Mouse (Mus musculus) C2C12 (cell line): Measurements from ENCODE around the gene Olfr1388. TPM values are rescaled to one million over a fixed set of nuclear protein-coding genes. Genes with fewer than 3 reads are reported as not detected.
"Not testable (repeated sequence)": the region's sequence is repeated elsewhere in the genome, so short reads cannot be mapped to it uniquely, and the experiment has no call there.

Source experiments
- H3K27me3 ChIP-seq: one replicate; pipeline ENCODE4 v1.6.1; 2011; ENCODE audit not compliant: control insufficient read depth, insufficient read depth, insufficient read length
- H3K36me3 ChIP-seq: one replicate; pipeline ENCODE4 v1.6.1; 2011; ENCODE audit not compliant: control insufficient read depth, insufficient read depth
- H3K4me3 ChIP-seq: one replicate; pipeline ENCODE4 v1.5.1; 2011; ENCODE audit warnings: mild to moderate bottlenecking, control low read depth; ENCODE audit not compliant: poor library complexity, insufficient read depth, severe bottlenecking
- H3K79me2 ChIP-seq: one replicate; pipeline ENCODE4 v1.6.1; 2011; ENCODE audit not compliant: control insufficient read depth, insufficient read depth
- H3K79me3 ChIP-seq: one replicate; pipeline ENCODE4 v1.6.1; 2011; ENCODE audit warnings: low read depth, control low read depth
- H3ac ChIP-seq: one replicate; pipeline ENCODE3; 2011; ENCODE audit warnings: low read depth; ENCODE audit not compliant: control insufficient read depth, insufficient read length
- CEBPB ChIP-seq: IDR thresholded peaks from one replicate; pipeline ENCODE4 v1.6.1; 2011; ENCODE audit warnings: low read depth, mild to moderate bottlenecking, control low read depth, moderate library complexity
- CTCF ChIP-seq: IDR thresholded peaks from one replicate; pipeline ENCODE4 v1.5.1; 2011; ENCODE audit not compliant: control insufficient read depth, insufficient read depth, insufficient read length
- FOSL1 ChIP-seq: IDR thresholded peaks from one replicate; pipeline ENCODE4 v1.8.0; 2011; ENCODE audit warnings: mild to moderate bottlenecking, low read length; ENCODE audit not compliant: poor library complexity, insufficient read depth, severe bottlenecking
- MAX ChIP-seq: IDR thresholded peaks from one replicate; pipeline ENCODE4 v1.6.1; 2011; ENCODE audit warnings: mild to moderate bottlenecking, control low read depth
- MYOD1 ChIP-seq: IDR thresholded peaks from one replicate; pipeline ENCODE4 v1.6.1; 2011; ENCODE audit warnings: low read depth; ENCODE audit not compliant: control insufficient read depth, insufficient read length
- MYOG ChIP-seq: IDR thresholded peaks from one replicate; pipeline ENCODE4 v1.6.1; 2011; ENCODE audit not compliant: control insufficient read depth, insufficient read length; ENCODE audit errors: extremely low read depth
- USF1 ChIP-seq: IDR thresholded peaks from one replicate; pipeline ENCODE4 v1.6.1; 2011; ENCODE audit warnings: low read depth, mild to moderate bottlenecking, control low read depth, moderate library complexity
- long read RNA-seq, 2 experiments: library from polyadenylated mRNA; unstranded; transcript quantifications; one replicate each; pipeline ENCODE4 v2.0.0; 2019 to 2020
- polyA plus RNA-seq: library from polyadenylated mRNA; unstranded; fragments of >200 nt; fragmentation: generic; extraction: Trizol; gene quantifications from one replicate; pipeline ENCODE4 v1.2.1, GENCODE M21; 2012; ENCODE audit warnings: missing spikeins

The Olfr1388 gene
- not detected for polyA plus RNA-seq
- long read RNA-seq, experiment 1: 0 reads
- long read RNA-seq, experiment 2: 0 reads

DNA sequence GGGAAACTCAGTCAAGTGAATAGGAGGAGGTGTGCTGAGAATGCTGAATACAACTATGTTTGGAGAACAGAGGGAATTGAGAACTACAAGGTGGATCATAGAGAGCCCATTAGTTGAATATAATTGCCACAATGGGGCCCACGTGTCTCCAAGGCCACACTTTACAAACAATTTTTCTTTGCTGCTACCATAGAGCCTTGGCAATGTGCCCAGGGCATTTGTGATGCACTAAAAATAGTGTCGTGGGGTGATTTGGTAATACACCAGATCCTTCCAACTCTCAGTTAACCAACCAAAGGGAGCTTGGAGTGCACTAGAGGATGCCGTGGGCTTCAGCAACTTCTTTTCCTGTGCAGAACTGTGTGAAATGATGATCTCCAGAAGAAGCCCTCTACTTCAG, at the start of gene Olfr1388:
Olfr1388 (plus strand) TSS at position 214 of the 400 bp plus-strand sequence.
- Histone ChIP-seq H3K27me3 (no peaks in the 10 kb centered on the region), H3K36me3 (no peaks in the 10 kb centered on the region), H3K79me2 (no peaks in the 10 kb centered on the region), H3K4me3 (no peak within 1 kb of the TSS), H3K79me3 (no peaks in the 10 kb centered on the region), H3ac (no peak within 1 kb of the TSS)
- no peak for TF ChIP-seq MAX
- TF ChIP-seq MYOG: no peak
- no peak for TF ChIP-seq USF1
- no peak for TF ChIP-seq FOSL1
- TF ChIP-seq CTCF: no peak
- TF ChIP-seq MYOD1: no peak
- TF ChIP-seq CEBPB: no peak

DNA sequence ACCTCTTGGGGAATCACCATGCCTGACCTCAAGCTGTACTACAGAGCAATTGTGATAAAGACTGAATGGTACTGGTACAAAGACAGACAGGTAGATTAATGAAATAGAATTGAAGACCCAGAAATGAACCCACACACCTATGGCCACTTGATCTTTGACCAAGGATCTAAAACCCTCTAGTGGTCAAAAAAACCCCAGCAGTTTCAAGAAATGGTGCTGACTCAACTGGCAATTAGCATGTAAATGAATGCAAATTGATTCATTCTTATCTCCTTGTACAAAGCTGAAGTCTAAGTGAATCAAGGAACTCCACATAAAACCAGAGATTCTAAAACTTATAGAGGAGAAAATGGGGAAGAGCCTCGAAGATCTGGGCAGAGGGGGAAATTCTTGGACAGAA, 43.7 kb upstream of the Olfr1388 start:
- not testable (repeated sequence) for H3K4me3 ChIP-seq, H3ac ChIP-seq, H3K79me3 ChIP-seq, H3K27me3 ChIP-seq, H3K36me3 ChIP-seq, H3K79me2 ChIP-seq

DNA sequence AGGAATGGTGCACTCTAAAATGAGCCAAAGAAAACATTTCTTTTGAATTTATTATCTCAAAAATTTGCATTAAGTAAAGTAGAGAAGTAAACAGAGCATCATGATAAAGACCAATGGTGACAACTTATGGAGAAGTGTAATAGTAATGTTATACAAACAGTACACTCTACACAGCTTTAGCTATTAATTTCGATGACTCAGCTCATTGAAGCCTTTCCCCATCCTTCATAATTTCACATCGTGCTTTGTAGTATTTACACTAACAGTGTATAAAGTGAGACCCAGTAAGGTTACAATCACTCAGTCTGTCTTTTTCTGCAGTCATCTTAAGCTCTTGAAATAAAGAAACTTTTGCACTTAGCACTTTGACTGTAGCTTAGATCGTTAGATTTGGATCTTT, 29.6 kb upstream of the Olfr1388 start:
- TF ChIP-seq MAX: no peak
- TF ChIP-seq MYOG: no peak
- TF ChIP-seq CTCF: no peak
- no peak for TF ChIP-seq CEBPB
- no peak for TF ChIP-seq USF1
- no peak for TF ChIP-seq FOSL1
- TF ChIP-seq MYOD1: no peak
- H3ac ChIP-seq: no peak overlapping the region
- no peaks in the 10 kb centered on the region for H3K79me3 ChIP-seq
- no peak overlapping the region for H3K4me3 ChIP-seq
- H3K36me3 ChIP-seq: no peaks in the 10 kb centered on the region
- H3K79me2 ChIP-seq: no peaks in the 10 kb centered on the region
- H3K27me3 ChIP-seq: no peaks in the 10 kb centered on the region

DNA sequence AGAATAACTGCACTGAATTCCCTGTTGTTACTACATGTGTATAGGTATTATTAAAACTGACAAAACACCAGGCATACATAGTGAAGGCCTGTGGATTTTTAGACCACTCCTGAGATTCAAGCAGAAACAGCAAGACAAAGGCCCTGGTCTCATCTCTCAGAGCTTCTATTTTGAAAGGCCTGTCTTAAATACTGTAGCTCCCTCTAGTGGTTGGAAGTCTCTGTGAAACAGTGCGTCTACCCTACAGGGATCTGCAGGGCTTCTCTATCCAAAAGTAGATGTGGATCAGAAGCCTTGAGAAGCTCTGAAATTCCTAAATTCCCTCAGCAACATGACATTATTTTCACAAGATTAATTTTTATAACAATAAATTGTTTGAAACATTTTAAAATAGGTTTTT, 25.9 kb upstream of the Olfr1388 start:
- no peak for TF ChIP-seq USF1
- TF ChIP-seq CTCF: no peak
- no peak for TF ChIP-seq MAX
- Histone ChIP-seq H3K4me3 (no peak overlapping the region), H3K27me3 (no peaks in the 10 kb centered on the region), H3K79me2 (no peaks in the 10 kb centered on the region), H3ac (no peak overlapping the region), H3K79me3 (no peaks in the 10 kb centered on the region), H3K36me3 (no peaks in the 10 kb centered on the region)

DNA sequence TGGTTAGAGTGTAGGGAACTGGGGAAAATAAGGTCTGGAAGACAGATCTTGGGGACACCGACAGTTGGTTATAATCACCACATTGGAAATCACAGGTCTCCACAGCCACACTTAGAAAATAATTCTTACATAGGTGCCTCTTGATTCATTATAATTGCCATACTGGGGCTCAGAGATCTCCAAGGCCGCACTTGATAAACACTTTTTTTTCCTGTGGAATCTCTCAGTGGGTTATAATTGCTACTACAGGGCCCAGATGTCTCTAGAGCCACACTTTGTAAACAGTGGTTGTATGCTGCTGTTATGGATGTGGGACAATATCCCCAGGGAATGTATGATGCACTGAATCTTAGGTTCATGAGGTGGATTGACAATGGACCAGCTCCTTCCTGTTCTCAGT, 13.7 kb upstream of the Olfr1388 start, which contains the start of gene Olfr1389:
Olfr1389 (plus strand) TSS at position 301 of the 400 bp plus-strand sequence.
- no peaks in the 10 kb centered on the region for H3K27me3 ChIP-seq
- H3K79me2 ChIP-seq: no peaks in the 10 kb centered on the region
- no peak within 1 kb of the TSS for H3K4me3 ChIP-seq
- no peak for TF ChIP-seq USF1
- no peak for TF ChIP-seq CEBPB
- TF ChIP-seq MYOD1: no peak
- no peak for TF ChIP-seq CTCF
- no peak for TF ChIP-seq MYOG
- no peak for TF ChIP-seq MAX
- no peak for TF ChIP-seq FOSL1
- no peaks in the 10 kb centered on the region for H3K36me3 ChIP-seq
- H3K79me3 ChIP-seq: no peaks in the 10 kb centered on the region
- H3ac ChIP-seq: no peak within 1 kb of the TSS

DNA sequence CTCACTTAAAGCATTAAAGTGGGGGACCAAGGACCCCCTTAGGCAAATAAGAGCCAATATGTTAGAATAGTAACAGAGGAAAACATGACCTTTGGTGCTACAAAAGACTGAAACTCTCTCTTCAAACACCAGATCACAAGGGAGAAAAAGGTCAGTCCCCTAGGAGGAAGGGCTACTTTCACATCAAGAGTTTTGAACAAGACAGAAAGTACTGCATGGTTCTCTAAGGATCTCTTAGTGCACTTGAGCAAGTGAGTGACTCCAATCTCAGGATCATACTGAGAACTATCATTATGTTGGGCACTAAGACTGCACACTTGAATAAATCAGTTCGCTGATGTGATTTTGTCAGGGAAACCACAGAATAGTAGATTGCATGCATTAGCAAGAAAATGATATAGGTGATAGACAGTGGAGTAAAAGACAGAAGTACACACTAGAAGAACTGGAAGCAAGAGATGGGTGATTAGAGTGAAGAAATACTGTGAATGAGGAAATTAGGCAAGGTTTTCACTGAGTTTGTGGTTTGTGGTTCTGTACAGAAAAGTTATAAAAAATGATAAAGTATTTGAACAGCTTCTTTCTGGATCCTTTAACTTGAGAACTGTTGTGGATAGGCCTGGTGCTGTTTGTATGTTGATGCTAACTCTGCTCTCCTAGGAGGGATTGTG, 11.0 kb upstream of the Olfr1388 start:
- TF ChIP-seq CEBPB: no peak
- TF ChIP-seq CTCF: no peak
- TF ChIP-seq MAX: no peak
- TF ChIP-seq MYOG: no peak
- TF ChIP-seq USF1: no peak
- no peak for TF ChIP-seq FOSL1
- no peak for TF ChIP-seq MYOD1

More for the DNA sequence above, 11.0 kb upstream of the Olfr1388 start:
- no peaks in the 10 kb centered on the region for H3K79me2 ChIP-seq
- H3K36me3 ChIP-seq: no peaks in the 10 kb centered on the region
- H3K27me3 ChIP-seq: no peaks in the 10 kb centered on the region
- H3K79me3 ChIP-seq: no peaks in the 10 kb centered on the region
- no peak overlapping the region for H3K4me3 ChIP-seq
- no peak overlapping the region for H3ac ChIP-seq
